Mouse (Mus musculus) olfactory bulb, adult 2 months (tissue): ENCODE measurements around the gene Cln5.

Source experiments
- CTCF ChIP-seq: fragments of 200-500 bp; IDR thresholded peaks from 2 replicates; pipeline ENCODE4 v1.5.1; 2012; ENCODE audit warnings: low read depth, mild to moderate bottlenecking, low read length, moderate library complexity; ENCODE audit not compliant: insufficient read depth
- POLR2A ChIP-seq: fragments of 200-500 bp; IDR thresholded peaks from 2 replicates; pipeline ENCODE4 v1.6.1; 2012; ENCODE audit warnings: mild to moderate bottlenecking, low read depth, low read length, moderate library complexity; ENCODE audit not compliant: insufficient read depth

- TF ChIP-seq CTCF (no peak), POLR2A (peak; percentile 68; the same call in 1 of the 2 replicates)
These were observed 29.4 kb downstream of the Cln5 start, which contains the start of gene Fbxl3 for GRCm38 (mm10) chr14:103099238-103099933.
